Mouse (Mus musculus) hematopoietic stem cell, adult 5-6 weeks (primary cell): ENCODE results near the gene Rnpepl1. TPM values are rescaled to one million over a fixed set of nuclear protein-coding genes. Genes with fewer than 3 reads are reported as not detected.
A peak's percentile ranks its signal among the peaks of the same experiment; 100 is the strongest.
"Not testable (repeated sequence)": the region's sequence is repeated elsewhere in the genome, so short reads cannot be mapped to it uniquely, and the experiment has no call there.

ENCODE experiments used
- ATAC-seq, 2 experiments: fragments of 125-278 bp in 1 of 2; replicated peaks in 1 of 2; 2 replicates each; pipeline ENCODE4 v1.8.0; 2016 to 2017; ENCODE audit warnings: inconsistent platforms in 2 of 2, mild to moderate bottlenecking in 2 of 2, moderate number of reproducible peaks in 2 of 2, low read depth in 1 of 2, moderate TSS enrichment in 1 of 2; ENCODE audit not compliant: low FRiP score in 2 of 2, poor library complexity in 2 of 2, severe bottlenecking in 2 of 2, insufficient read depth in 1 of 2, low TSS enrichment in 1 of 2
- total RNA-seq: library from RNA; stranded (forward); fragments of 172-1452, 232-1000 nt; gene quantifications from 2 replicates; pipeline ENCODE4 v1.2.3, GENCODE M21; 2017

Gene Rnpepl1
- total RNA-seq, 1 experiment from 2014 or later: 11.6 TPM

DNA sequence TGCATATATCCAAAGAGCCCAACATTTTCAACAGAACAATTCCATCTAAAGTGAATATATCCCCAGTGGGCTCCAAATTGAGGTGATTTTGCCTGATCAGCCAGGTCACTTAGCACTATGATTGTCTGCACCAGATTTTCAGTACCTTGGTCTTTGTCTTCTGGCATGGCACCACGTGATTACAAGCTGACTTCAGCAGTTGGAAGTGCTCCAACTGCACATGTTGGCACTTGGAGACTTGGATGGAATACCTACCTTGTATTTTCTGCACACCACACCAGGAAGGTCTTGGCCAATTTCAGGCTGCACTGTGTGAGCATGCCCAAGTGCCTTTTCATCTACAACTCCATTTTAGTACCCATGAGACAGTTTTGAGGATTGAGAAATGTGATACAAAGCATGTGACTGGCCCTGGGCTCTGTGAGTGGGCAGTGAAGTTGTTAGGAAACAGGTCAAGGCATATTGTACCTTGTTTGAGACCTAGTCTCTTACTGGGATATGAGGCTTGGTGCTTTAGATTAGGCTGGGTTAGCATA lies 19.7 kb downstream of the Rnpepl1 start:
- ATAC-seq: no peak

- 0 out of 4 replicates have a peak, but pooled peaks have one; percentile 5 to 19 for ATAC-seq
Observed at GRCm38 (mm10) chr1:92933611-92934010, 23.0 kb downstream of the Rnpepl1 start.

- ATAC-seq: peak; percentile 96
Observed at GRCm38 (mm10) chr1:92934182-92934827, 23.7 kb downstream of the Rnpepl1 start, which contains the start of gene Capn10. Capn10 (plus strand) TSS chr1:92934376.

GRCm38 (mm10) chr1:92935054-92935962 lies 24.7 kb downstream of the Rnpepl1 start:
- ATAC-seq: no peak

GRCm38 (mm10) chr1:92935977-92936376 lies 25.4 kb downstream of the Rnpepl1 start:
- ATAC-seq: no peak

- ATAC-seq: no peak
Observed at GRCm38 (mm10) chr1:92936467-92936866, 25.9 kb downstream of the Rnpepl1 start.

DNA sequence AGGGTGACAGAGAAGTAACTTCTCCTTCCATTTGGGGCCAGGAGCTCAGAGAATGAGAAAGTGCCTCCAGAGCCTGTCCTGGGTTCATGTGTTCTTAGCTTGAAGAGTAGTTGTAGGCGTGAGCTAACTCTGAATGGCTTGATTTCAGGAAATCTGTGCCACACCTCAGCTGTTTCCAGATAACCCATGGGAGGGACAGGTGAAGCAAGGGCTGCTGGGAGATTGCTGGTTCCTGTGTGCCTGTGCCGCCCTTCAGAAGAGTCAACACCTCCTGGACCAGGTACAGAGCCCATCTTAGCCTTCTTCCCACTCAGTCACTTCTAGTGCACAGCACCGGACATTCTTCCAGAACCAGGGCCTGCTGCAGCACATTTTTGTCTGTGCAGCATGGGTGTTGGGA lies 27.2 kb downstream of the Rnpepl1 start:
- ATAC-seq: no peak

- ATAC-seq: no peak
Observed at GRCm38 (mm10) chr1:92939746-92940145, 29.2 kb downstream of the Rnpepl1 start.

GRCm38 (mm10) chr1:92943219-92943989 lies 32.8 kb downstream of the Rnpepl1 start:
- ATAC-seq: no peak

DNA sequence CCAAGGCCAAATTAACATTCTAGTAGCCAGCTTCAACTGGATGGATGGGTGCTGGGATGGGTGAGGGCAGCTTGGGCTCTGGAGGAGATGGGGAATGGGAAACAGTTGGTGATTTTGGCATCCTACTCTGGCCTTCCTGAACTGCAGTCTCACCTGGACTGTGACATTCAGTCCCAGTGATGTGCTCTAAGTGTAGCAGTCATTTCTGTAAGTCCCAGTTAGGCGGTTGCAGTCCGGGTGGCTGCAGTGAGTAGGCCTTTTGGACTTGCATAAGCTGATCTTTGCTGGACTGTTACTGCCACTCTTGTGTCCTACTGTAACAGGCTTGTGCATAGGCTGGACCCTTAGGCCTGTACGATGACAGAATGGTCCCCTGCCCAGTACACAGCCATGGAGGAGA lies 37.4 kb downstream of the Rnpepl1 start:
- no peak for ATAC-seq

GRCm38 (mm10) chr1:92949426-92949825 lies 38.8 kb downstream of the Rnpepl1 start:
- no peak for ATAC-seq

- no peak for ATAC-seq
Observed at GRCm38 (mm10) chr1:92950607-92951006, 40.0 kb downstream of the Rnpepl1 start, which contains the start of gene Gpr35. Gpr35 (plus strand) TSS chr1:92950865.

DNA sequence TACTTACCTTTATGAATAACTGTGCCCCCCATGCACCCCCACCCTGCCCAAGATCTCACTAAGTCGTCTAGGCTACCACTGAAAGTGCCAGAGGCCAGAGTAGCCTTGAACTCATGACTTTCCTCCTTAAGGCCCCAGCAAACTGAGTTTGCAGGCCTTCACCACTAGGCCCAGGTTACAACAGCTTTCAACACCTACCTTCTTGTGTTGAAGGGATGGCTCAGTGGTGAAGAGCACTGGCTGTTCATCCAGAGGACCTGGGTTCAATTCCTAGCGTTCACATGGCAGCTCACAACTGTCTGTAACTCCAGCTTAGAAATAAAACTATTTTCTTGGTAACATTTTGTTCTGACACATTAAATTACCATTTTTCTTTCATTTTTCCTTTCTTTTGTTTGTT lies 43.1 kb downstream of the Rnpepl1 start:
- no peak for ATAC-seq

DNA sequence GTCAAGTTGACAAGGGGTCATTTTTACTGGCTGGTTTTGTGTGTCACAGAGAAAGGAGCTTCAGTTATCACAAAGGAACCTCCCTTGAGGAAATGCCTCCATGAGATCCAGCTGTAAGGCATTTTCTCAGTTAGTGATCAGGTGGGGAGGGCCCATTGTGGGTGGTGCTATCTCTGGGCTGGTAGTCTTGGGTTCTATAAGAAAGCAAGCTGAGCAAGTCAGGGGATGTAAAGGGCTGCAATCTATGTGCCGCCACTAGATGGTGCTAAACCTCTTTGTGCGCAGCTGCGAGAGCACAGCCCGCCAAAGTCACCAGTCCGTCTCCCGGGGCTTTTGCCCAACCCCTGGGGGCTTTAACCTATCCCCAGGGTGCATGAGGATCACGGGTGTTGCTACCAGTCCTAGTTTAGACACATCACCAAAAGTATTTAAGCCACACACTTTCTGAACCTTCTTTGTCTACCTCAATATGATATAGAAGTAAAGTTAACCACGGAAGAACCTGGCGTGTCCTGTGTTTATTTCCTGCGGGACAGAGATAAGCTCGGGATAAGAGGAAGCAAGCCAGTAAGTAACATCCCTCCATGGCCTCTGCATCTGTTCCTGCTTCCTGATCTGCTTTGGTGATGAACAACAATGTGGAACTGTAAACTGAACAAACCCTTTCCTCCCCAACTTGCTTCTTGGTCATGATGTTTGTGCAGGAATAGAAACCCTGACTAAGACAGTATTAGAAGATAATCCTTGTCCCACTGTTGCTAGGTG lies 46.2 kb downstream of the Rnpepl1 start:
- ATAC-seq: not testable (repeated sequence)

- no peak for ATAC-seq
Observed at GRCm38 (mm10) chr1:92958999-92959398, 48.4 kb downstream of the Rnpepl1 start.

DNA sequence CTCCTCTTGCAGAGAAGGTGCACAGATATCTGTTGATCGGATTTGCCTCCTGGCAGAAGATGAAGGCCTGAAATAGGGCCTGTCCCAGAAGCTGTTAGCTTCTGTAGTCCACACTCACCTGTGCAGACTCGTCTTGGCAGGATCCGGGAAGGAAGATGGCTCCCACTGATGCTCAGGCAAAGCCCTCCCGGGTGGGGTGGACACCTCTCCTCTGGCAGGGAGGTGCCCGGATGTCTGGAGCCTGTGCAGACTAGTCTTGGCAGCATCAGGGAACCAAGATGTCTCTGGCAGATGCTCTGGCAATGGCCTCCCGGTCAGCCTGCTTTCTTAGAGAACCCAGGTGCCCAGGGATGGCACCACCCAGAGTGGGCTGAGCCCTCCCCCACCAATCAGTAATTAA lies 60.2 kb downstream of the Rnpepl1 start:
- ATAC-seq: not testable (repeated sequence)
